Mouse (Mus musculus): Measurements from ENCODE around the gene Akap17b.
"Not testable (repeated sequence)": the region's sequence is repeated elsewhere in the genome, so short reads cannot be mapped to it uniquely, and the experiment has no call there.

The Akap17b gene
- long read RNA-seq, experiment 1, full-length matches to known transcripts = 1 of 14 reads
- long read RNA-seq, experiment 1, partial matches to known transcripts = 11 of 14 reads
- long read RNA-seq, experiment 1, other reads (novel, unspliced or antisense) = 2 of 14 reads
- long read RNA-seq, experiment 2, full-length matches to known transcripts = 2 of 21 reads
- long read RNA-seq, experiment 2, partial matches to known transcripts = 18 of 21 reads
- long read RNA-seq, experiment 2, other reads (novel, unspliced or antisense) = 1 of 21 reads

DNA sequence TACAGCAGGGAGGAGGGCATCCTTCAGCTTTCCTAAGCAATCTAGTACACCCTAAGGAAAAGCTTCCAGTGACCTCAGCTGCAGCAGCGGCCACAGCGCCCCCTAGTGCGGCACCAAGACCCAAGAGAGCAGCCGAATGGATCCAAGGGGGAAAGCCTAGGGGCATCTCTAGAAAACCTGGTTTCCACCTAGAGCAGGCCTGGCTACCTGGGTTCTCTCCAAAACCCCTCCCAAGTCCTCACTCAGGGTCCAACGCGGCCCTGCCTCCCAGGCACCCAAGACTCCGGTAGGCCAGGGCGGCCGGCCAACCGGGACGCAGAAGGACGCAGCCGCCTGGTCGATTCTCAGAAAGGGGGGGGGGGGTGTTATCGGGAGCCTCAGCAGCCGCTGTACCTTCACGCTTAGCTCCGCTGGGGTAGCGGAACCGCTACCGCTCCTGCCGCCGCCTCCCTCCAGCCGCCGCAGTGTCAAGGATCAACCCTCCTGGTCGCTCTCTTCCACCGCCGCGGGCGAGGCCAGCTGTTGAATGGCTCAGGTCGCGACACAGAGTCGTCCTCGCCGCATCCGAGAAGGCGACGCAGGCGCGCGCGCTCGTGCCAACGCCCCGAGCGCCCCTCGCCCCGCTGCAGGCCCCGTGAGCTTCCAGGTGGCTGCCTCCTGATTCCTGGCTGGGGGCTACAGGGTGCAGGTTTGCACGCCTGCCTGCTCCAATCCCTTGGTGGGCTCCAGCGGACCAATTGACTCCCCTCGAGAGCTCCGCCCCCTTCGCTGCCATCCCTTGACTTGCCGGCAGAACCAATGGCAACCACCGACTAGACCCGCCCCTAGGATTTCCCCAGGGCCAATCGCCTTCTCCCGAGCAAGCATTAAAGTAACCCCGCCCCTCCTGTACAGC, at the start of gene Akap17b:
Gene Akap17b (minus strand): TSS at position 739 of the 895 bp plus-strand sequence.
- intact Hi-C loops (cut with DNase I) = loop anchor here (10.0 kb wide), 1 partner anchor 100 kb away; the partner anchor contains the start of gene Slc25a43

DNA sequence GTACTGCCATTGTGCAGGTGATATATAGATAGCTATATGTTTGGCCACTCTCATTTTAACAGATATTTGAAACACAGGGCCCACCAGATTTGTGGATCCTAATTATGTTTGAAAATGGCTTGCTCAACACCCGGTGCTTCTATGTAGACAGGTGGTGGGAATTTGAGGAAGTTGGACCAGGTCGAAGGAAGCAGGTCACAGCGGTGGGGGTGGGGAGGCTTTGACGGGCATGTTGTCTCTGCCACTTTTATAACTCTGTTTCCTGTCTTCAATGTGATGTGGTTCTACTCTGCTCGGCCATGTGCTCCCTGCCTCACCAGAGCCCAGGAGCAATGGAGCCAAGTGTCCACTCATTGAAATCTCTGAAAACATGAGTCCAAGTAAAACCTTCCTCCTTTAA, 46.2 kb upstream of the Akap17b start:
- intact Hi-C loops (cut with DNase I) = no loop called here

GRCm38 (mm10) chrX:36689655-36690054, 44.5 kb upstream of the Akap17b start:
- intact Hi-C loops (cut with DNase I) = no loop called here

DNA sequence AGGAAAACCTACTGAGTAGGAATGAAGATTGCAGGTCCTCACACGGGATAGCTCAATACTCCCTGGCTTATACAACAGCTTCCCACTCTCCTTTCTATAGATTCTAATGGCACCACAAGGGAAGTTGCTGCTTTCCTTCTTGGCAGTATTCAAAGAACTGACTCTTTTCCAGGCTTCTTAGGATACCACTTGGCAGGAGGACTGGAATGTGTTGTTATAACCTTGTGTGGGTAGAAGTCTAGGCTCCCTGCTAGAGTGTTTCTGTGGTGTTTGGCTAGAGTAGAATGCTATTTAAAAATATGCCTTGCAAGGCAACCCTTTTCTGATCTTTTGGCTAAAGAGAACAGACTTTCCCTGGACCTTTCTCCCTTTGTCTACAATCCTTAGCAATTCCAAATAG, 31.6 kb upstream of the Akap17b start:
- intact Hi-C loops (cut with DNase I) = no loop called here

DNA sequence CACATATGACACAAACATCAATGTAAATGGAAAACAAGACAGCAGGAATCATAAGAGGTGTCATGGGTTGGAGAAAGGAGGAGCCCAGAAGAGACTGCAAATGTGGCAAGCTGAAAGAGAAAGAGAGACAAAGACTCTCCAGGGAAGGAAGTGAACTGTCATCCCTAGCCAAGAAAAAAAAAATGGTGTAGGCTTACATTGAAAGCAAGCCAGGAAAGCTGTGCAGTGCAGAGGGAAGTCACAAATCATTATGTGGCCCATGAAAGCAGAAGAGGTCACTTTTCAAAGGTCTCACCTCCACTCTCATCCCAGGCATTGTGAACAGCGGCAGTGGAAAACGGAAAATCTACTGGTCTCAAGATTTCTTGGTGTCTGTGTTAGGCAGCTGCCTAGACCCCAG, 27.5 kb upstream of the Akap17b start:
- intact Hi-C loops (cut with DNase I) = no loop called here

- intact Hi-C loops (cut with DNase I) = loop anchor here (10.0 kb wide), 1 partner anchor 105 kb away; the partner anchor contains the start of gene Slc25a43
Observed at GRCm38 (mm10) chrX:36640046-36640445, 5.1 kb downstream of the Akap17b start.

DNA sequence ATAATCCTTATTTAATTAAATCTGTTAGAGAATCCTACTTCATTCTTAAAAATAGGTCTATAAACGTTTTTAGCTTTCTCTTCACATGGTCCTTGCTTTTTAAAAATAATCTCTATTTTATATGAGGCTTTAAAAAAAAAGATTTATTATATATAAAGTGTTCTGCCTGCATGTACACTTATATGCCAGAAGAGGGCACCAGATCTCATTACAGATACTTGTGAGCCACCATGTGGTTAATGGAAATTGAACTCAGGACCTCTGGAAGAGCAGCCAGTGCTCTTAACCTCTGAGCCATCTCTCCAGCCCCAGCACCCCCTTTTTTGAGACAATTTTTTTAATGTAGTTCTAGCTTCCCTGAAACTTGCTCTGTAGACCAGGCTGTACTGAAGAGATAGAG, 14.4 kb downstream of the Akap17b start:
- intact Hi-C loops (cut with DNase I) = no loop called here

GRCm38 (mm10) chrX:36628102-36628501, 17.1 kb downstream of the Akap17b start:
- intact Hi-C loops (cut with DNase I) = no loop called here

- intact Hi-C loops (cut with DNase I) = no loop called here
Observed at GRCm38 (mm10) chrX:36609117-36609516, 36.1 kb downstream of the Akap17b start.

GRCm38 (mm10) chrX:36604040-36604439, 41.2 kb downstream of the Akap17b start:
- intact Hi-C loops (cut with DNase I) = no loop called here

DNA sequence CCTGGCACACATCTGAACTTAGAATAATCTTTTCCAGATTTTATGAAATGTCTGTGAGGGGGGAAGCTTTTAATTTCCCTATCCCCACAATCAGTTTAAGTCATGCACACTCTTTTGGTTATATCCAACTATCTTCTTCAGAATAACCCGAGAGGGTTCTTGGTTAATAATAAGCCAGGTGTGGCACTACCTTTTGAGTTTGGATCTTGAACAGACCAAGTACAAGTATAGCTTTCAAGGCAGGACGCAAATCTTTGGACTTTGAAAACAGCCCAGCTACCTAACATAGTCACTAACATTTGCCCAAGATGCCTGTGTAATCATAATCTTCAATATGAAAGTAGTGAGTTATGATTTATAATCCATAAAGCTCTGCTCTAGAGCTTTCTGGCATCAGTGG, 42.3 kb downstream of the Akap17b start:
- intact Hi-C loops (cut with DNase I) = no loop called here

GRCm38 (mm10) chrX:36600066-36600465, 45.1 kb downstream of the Akap17b start:
- intact Hi-C loops (cut with DNase I) = no loop called here

DNA sequence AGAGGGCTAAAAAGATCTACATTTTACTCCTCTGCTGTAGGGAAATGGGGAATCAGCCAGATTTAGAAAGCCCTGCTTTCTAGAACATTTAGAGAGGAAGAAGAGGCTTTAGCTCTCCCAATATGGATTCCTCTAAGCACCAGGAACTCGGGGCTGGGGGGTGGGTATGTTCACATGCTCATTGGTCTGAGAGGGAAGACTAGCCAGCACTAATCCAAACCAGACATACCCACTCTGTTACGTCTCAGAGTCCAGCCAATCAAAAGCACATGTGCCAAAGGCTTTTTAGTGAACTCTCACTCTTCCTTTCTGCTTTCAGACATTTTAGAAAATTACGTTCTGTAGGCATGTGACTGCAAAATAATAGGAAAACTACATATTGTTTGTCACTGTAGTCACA, 45.5 kb downstream of the Akap17b start:
- intact Hi-C loops (cut with DNase I) = no loop called here

GRCm38 (mm10) chrX:36598861-36599344, 46.3 kb downstream of the Akap17b start:
- intact Hi-C loops (cut with DNase I) = no loop called here

GRCm38 (mm10) chrX:36598390-36598810, 46.8 kb downstream of the Akap17b start:
- intact Hi-C loops (cut with DNase I) = no loop called here

- intact Hi-C loops (cut with DNase I) = no loop called here
Observed at GRCm38 (mm10) chrX:36597707-36598389, 47.3 kb downstream of the Akap17b start, which contains the start of gene Pgrmc1. Gene Pgrmc1 (plus strand): TSS chrX:36598206.

DNA sequence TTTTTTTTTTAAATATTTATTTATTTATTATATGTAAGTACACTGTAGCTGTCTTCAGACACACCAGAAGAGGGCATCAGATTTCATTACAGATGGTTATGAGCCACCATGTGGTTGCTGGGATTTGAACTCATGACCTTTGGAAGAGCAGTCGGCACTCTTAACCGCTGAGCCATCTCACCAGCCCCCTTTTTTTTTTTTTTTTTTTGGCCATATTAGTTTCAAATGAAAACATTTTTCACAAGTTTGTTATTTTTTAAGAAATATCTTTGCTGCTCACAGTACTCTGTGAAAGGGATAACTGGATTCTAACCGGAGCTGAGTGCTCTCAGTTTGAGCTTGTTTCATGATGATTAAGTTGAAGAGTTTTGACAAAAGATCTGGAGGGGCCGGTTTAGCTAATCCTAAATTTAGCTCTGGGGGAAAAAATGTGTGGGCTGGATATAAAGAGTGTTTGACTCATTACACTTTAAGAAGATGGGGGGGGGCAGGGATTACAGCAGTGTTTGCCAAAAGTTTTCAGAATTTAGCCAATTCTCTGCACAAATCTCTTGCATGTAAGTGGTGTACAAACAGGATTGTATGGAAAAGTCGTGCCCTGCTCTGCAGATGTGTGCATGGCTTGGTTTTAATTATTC, 48.6 kb downstream of the Akap17b start:
- intact Hi-C loops (cut with DNase I) = not testable (repeated sequence)

DNA sequence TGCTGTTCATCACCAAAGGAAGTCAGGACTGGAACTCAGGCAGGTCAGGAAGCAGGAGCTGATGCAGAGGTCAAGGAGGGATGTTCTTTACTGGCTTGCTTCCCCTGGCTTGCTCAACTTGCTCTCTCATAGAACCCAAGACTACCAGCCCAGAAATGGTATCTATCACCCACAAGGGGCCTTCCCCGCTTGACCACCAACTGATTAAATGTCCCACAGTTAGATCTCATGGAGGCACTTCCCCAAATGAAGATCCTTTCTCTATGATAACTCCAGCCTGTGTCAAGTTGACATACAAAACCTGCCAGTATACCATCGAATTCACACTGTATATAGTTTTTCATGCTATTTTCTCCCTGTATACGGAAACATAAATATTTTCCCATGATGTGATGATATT, 49.9 kb downstream of the Akap17b start:
- intact Hi-C loops (cut with DNase I) = no loop called here

DNA sequence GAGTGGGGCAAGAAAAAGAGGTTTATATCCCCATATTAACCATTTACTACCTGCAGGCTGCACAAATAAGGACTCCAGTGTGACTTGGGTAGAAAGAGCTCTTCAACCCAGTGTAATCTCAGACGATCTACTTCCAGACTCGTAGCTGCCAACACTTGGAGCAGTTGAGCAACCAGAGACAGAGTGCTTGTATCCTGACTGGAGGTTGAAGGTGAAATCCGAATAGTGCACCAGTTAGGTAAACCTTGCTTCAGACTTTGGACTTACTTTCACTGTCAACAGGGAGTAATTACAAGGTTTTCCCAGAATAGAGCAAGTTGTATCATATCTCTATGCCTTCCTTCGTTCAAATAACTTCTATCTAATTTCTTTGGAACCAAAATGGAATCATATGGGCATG, 53.7 kb downstream of the Akap17b start:
- intact Hi-C loops (cut with DNase I) = no loop called here

- intact Hi-C loops (cut with DNase I) = no loop called here
Observed at GRCm38 (mm10) chrX:36591120-36591519, 54.1 kb downstream of the Akap17b start.

- intact Hi-C loops (cut with DNase I) = no loop called here
Observed at GRCm38 (mm10) chrX:36590266-36590665, 54.9 kb downstream of the Akap17b start.
